Mouse (Mus musculus) heart, embryonic 13.5 days (tissue): ENCODE results near the gene Sppl2a. TPM values are rescaled to one million over a fixed set of nuclear protein-coding genes. Genes with fewer than 3 reads are reported as not detected.
"Not testable (repeated sequence)": the region's sequence is repeated elsewhere in the genome, so short reads cannot be mapped to it uniquely, and the experiment has no call there.

Experiments used
- ATAC-seq: fragments of 200-750 bp; cut with Nextera tagmentation; 2 replicates; pipeline ENCODE4 v1.8.0; 2017; ENCODE audit warnings: moderate TSS enrichment; ENCODE audit not compliant: insufficient number of reproducible peaks, low FRiP score, low TSS enrichment; ENCODE audit errors: extremely low read depth
- H3K27ac ChIP-seq: fragments of 300-500 bp; sonication (generic); replicated peaks from 2 replicates; pipeline ENCODE4 v1.5.1; 2015; ENCODE audit warnings: moderate library complexity, mild to moderate bottlenecking, inconsistent platforms
- H3K27me3 ChIP-seq: fragments of 300-500 bp; sonication (generic); replicated peaks from 2 replicates; pipeline ENCODE4 v1.6.1; 2015; ENCODE audit warnings: mild to moderate bottlenecking, inconsistent platforms
- H3K36me3 ChIP-seq: fragments of 300-500 bp; sonication (generic); 2 replicates; pipeline ENCODE4 v1.6.1; 2015; ENCODE audit warnings: mild to moderate bottlenecking, inconsistent platforms
- H3K4me1 ChIP-seq: fragments of 300-500 bp; sonication (generic); 2 replicates; pipeline ENCODE4 v1.6.1; 2015; ENCODE audit warnings: inconsistent platforms
- H3K4me2 ChIP-seq: fragments of 300-500 bp; sonication (generic); 2 replicates; pipeline ENCODE4 v1.6.1; 2015; ENCODE audit warnings: inconsistent platforms, mild to moderate bottlenecking, moderate library complexity
- H3K4me3 ChIP-seq: fragments of 300-500 bp; sonication (generic); 2 replicates; pipeline ENCODE4 v1.5.1; 2015; ENCODE audit warnings: moderate library complexity, mild to moderate bottlenecking, inconsistent platforms
- H3K9ac ChIP-seq: fragments of 300-500 bp; sonication (generic); 2 replicates; pipeline ENCODE4 v1.6.1; 2015; ENCODE audit warnings: inconsistent platforms, mild to moderate bottlenecking, moderate library complexity
- H3K9me3 ChIP-seq: fragments of 300-500 bp; sonication (generic); 2 replicates; pipeline ENCODE4 v1.6.1; 2016; ENCODE audit warnings: inconsistent platforms
- WGBS: fragments of 180-500 bp; shearing (Covaris S2); methylation state at CpG from one replicate; pipeline ENCODE4 v1.1.7; 2015; ENCODE audit warnings: mixed read lengths; 5-methylcytosine and 5-hydroxymethylcytosine counted together
- polyA plus RNA-seq: library from polyadenylated mRNA; unstranded; fragments of >200 nt; fragmentation: Nextera tagmentation; extraction: Ambion mirVana; gene quantifications from 2 replicates; pipeline ENCODE4 v1.2.1, GENCODE M21; 2015

Gene Sppl2a
- polyA plus RNA-seq, 1 experiment from 2014 or later: 27.4 TPM

- Histone ChIP-seq H3K27ac (0 out of 2 replicates have a peak overlapping the region, but pooled peaks have one; percentile 12), H3K36me3 (peaks cover 22% of the 10 kb centered on the region), H3K27me3 (no peaks in the 10 kb centered on the region), H3K4me2 (no peak overlapping the region), H3K4me1 (peaks cover 25% of the 10 kb centered on the region), H3K9ac (no peak overlapping the region), H3K9me3 (no peaks in the 10 kb centered on the region), H3K4me3 (no peak overlapping the region)
- WGBS: 85% methylated on average over 3 of the region's 3 CpGs
- no peak for ATAC-seq
These were observed 38.8 kb downstream of the Sppl2a start for GRCm38 (mm10) chr2:126894245-126894644.

GRCm38 (mm10) chr2:126892316-126892715 lies 40.7 kb downstream of the Sppl2a start:
- H3K9ac ChIP-seq: no peak overlapping the region
- no peak overlapping the region for H3K4me3 ChIP-seq
- no peak for ATAC-seq
- 64% methylated on average over 7 of the region's 7 CpGs for WGBS
- no peak overlapping the region for H3K4me2 ChIP-seq
- no peaks in the 10 kb centered on the region for H3K9me3 ChIP-seq
- no peaks in the 10 kb centered on the region for H3K27me3 ChIP-seq
- H3K4me1 ChIP-seq: peaks cover 19% of the 10 kb centered on the region
- H3K27ac ChIP-seq: peak overlapping the region; percentile 42; the same call in 1 of the 2 replicates
- H3K36me3 ChIP-seq: peaks cover 19% of the 10 kb centered on the region

GRCm38 (mm10) chr2:126891743-126892142 lies 41.3 kb downstream of the Sppl2a start:
- ATAC-seq: no peak
- H3K4me2 ChIP-seq: no peak overlapping the region

GRCm38 (mm10) chr2:126887141-126887540 lies 45.9 kb downstream of the Sppl2a start:
- 0 out of 2 replicates have a peak, but pooled peaks cover under 1% of the 10 kb centered on the region for H3K36me3 ChIP-seq

More at GRCm38 (mm10) chr2:126891743-126892142, 41.3 kb downstream of the Sppl2a start:
- H3K9ac ChIP-seq: no peak overlapping the region
- H3K27me3 ChIP-seq: no peaks in the 10 kb centered on the region
- H3K4me1 ChIP-seq: peaks cover 18% of the 10 kb centered on the region
- peaks cover 19% of the 10 kb centered on the region for H3K36me3 ChIP-seq
- H3K9me3 ChIP-seq: no peaks in the 10 kb centered on the region
- H3K4me3 ChIP-seq: no peak overlapping the region
- H3K27ac ChIP-seq: no peak overlapping the region

GRCm38 (mm10) chr2:126885871-126886270 lies 47.2 kb downstream of the Sppl2a start:
- Histone ChIP-seq H3K4me2 (no peak overlapping the region), H3K36me3 (no peaks in the 10 kb centered on the region), H3K9me3 (no peaks in the 10 kb centered on the region), H3K27ac (peak overlapping the region; percentile 71), H3K4me1 (peaks cover 25% of the 10 kb centered on the region), H3K27me3 (no peaks in the 10 kb centered on the region), H3K4me3 (no peak overlapping the region), H3K9ac (no peak overlapping the region)
- ATAC-seq: no peak
- WGBS: 26% methylated on average over 2 of the region's 2 CpGs

More at GRCm38 (mm10) chr2:126887141-126887540, 45.9 kb downstream of the Sppl2a start:
- H3K27me3 ChIP-seq: no peaks in the 10 kb centered on the region
- WGBS: 56% methylated on average over 3 of the region's 3 CpGs
- no peaks in the 10 kb centered on the region for H3K9me3 ChIP-seq
- peaks cover 23% of the 10 kb centered on the region for H3K4me1 ChIP-seq
- no peak overlapping the region for H3K4me3 ChIP-seq
- H3K9ac ChIP-seq: no peak overlapping the region
- no peak for ATAC-seq
- 0 out of 2 replicates have a peak overlapping the region, but pooled peaks have one; percentile 28 for H3K27ac ChIP-seq
- no peak overlapping the region for H3K4me2 ChIP-seq

GRCm38 (mm10) chr2:126882711-126883110 lies 50.3 kb downstream of the Sppl2a start:
- H3K4me1 ChIP-seq: peaks cover 31% of the 10 kb centered on the region
- not testable (repeated sequence) for H3K36me3 ChIP-seq, H3K4me2 ChIP-seq, ATAC-seq, H3K27me3 ChIP-seq, H3K9ac ChIP-seq, H3K4me3 ChIP-seq, H3K9me3 ChIP-seq, H3K27ac ChIP-seq
- WGBS: 26% methylated on average over 2 of the region's 2 CpGs

- no peaks in the 10 kb centered on the region for H3K36me3 ChIP-seq
- no peak for ATAC-seq
- no peak overlapping the region for H3K27ac ChIP-seq
- H3K4me1 ChIP-seq: peaks cover 31% of the 10 kb centered on the region
- H3K9me3 ChIP-seq: no peaks in the 10 kb centered on the region
- H3K9ac ChIP-seq: no peak overlapping the region
- no peak overlapping the region for H3K4me3 ChIP-seq
- H3K27me3 ChIP-seq: no peaks in the 10 kb centered on the region
- WGBS: 92% methylated on average over 1 of the region's 1 CpGs
- no peak overlapping the region for H3K4me2 ChIP-seq
These were observed 55.0 kb downstream of the Sppl2a start for GRCm38 (mm10) chr2:126877991-126878390.

- peak; percentile 93 for ATAC-seq
- WGBS: under 1% methylated on average over 73 of the region's 81 CpGs
These were observed 56.9 kb downstream of the Sppl2a start, which contains the start of gene Trpm7 for GRCm38 (mm10) chr2:126875871-126876796. TSS of gene Trpm7 (minus strand) at chr2:126876230.

GRCm38 (mm10) chr2:126875516-126875835 lies 57.6 kb downstream of the Sppl2a start:
- Histone ChIP-seq H3K9ac (peak overlapping the region; percentile 99), H3K36me3 (no peaks in the 10 kb centered on the region), H3K4me2 (peak overlapping the region; percentile 71), H3K4me3 (peak overlapping the region; percentile 93), H3K27ac (peak overlapping the region; percentile 100), H3K9me3 (no peaks in the 10 kb centered on the region), H3K27me3 (no peaks in the 10 kb centered on the region), H3K4me1 (peaks cover 42% of the 10 kb centered on the region)
- peak; percentile 55; the same call in 1 of the 2 replicates for ATAC-seq
- under 1% methylated on average over 18 of the region's 18 CpGs for WGBS

More at GRCm38 (mm10) chr2:126875871-126876796, 56.9 kb downstream of the Sppl2a start, which contains the start of gene Trpm7:
- H3K4me3 ChIP-seq: peak within 1 kb of the TSS; percentile 93
- no peaks in the 10 kb centered on the region for H3K27me3 ChIP-seq
- H3K4me1 ChIP-seq: peaks cover 45% of the 10 kb centered on the region
- H3K36me3 ChIP-seq: no peaks in the 10 kb centered on the region
- H3K4me2 ChIP-seq: peak within 1 kb of the TSS; percentile 71
- H3K27ac ChIP-seq: peak within 1 kb of the TSS; percentile 100
- H3K9ac ChIP-seq: peak within 1 kb of the TSS; percentile 99
- H3K9me3 ChIP-seq: no peaks in the 10 kb centered on the region

- Histone ChIP-seq H3K27me3 (no peaks in the 10 kb centered on the region), H3K4me2 (peak overlapping the region; percentile 71), H3K9me3 (no peaks in the 10 kb centered on the region), H3K36me3 (no peaks in the 10 kb centered on the region), H3K4me1 (peaks cover 45% of the 10 kb centered on the region), H3K27ac (peak overlapping the region; percentile 100), H3K9ac (peak overlapping the region; percentile 99), H3K4me3 (peak overlapping the region; percentile 93)
- WGBS: 21% methylated on average over 13 of the region's 13 CpGs
- ATAC-seq: no peak
These were observed 58.1 kb downstream of the Sppl2a start for GRCm38 (mm10) chr2:126874809-126875515.

- no peak overlapping the region for H3K27ac ChIP-seq
- H3K4me3 ChIP-seq: no peak overlapping the region
- peaks cover 36% of the 10 kb centered on the region for H3K4me1 ChIP-seq
- no peak overlapping the region for H3K9ac ChIP-seq
- no peak overlapping the region for H3K4me2 ChIP-seq
- 80% methylated on average over 1 of the region's 1 CpGs for WGBS
- no peaks in the 10 kb centered on the region for H3K27me3 ChIP-seq
- peaks cover 3% of the 10 kb centered on the region; the same call in 1 of the 2 replicates for H3K36me3 ChIP-seq
- ATAC-seq: no peak
- H3K9me3 ChIP-seq: no peaks in the 10 kb centered on the region
These were observed 66.7 kb downstream of the Sppl2a start for GRCm38 (mm10) chr2:126866301-126866700.
